Mouse (Mus musculus) limb, embryonic 14.5 days (tissue): ENCODE results near the gene Pdia2. TPM values are rescaled to one million over a fixed set of nuclear protein-coding genes. Genes with fewer than 3 reads are reported as not detected.
"Not testable (repeated sequence)": the region's sequence is repeated elsewhere in the genome, so short reads cannot be mapped to it uniquely, and the experiment has no call there.

Experiments used
- ATAC-seq: fragments of 200-750 bp; cut with Nextera tagmentation; 2 replicates; pipeline ENCODE4 v1.8.0; 2017; ENCODE audit warnings: low read depth, moderate number of reproducible peaks, moderate TSS enrichment; ENCODE audit not compliant: low FRiP score
- DNase-seq: peaks from one replicate; pipeline ENCODE4 v3.0.0-alpha.2; 2015; ENCODE audit warnings: low spot score
- H3K27ac ChIP-seq: fragments of 300-500 bp; sonication (generic); replicated peaks from 2 replicates; pipeline ENCODE4 v1.5.1; 2014; ENCODE audit warnings: low read depth, mild to moderate bottlenecking, low read length, moderate library complexity, mixed read lengths
- H3K27me3 ChIP-seq: fragments of 300-500 bp; sonication (generic); 2 replicates; pipeline ENCODE4 v1.6.1; 2014; ENCODE audit warnings: low read length, mixed read lengths; ENCODE audit not compliant: control insufficient read depth, insufficient read depth
- H3K36me3 ChIP-seq: fragments of 300-500 bp; sonication (generic); 2 replicates; pipeline ENCODE4 v1.6.1; 2014; ENCODE audit warnings: mild to moderate bottlenecking, low read length, moderate library complexity, mixed read lengths; ENCODE audit not compliant: control insufficient read depth, insufficient read depth
- H3K4me1 ChIP-seq: fragments of 300-500 bp; sonication (generic); 2 replicates; pipeline ENCODE4 v1.6.1; 2014; ENCODE audit warnings: antibody characterized with exemption, low read length, mixed read lengths; ENCODE audit not compliant: control insufficient read depth, insufficient read depth
- H3K4me2 ChIP-seq: fragments of 300-500 bp; sonication (generic); replicated peaks from 2 replicates; pipeline ENCODE4 v1.6.1; 2014; ENCODE audit warnings: low read depth, mild to moderate bottlenecking, low read length, moderate library complexity; ENCODE audit not compliant: severe bottlenecking
- H3K4me3 ChIP-seq: fragments of 300-500 bp; sonication (generic); replicated peaks from 2 replicates; pipeline ENCODE4 v1.5.1; 2014; ENCODE audit warnings: low read length
- H3K9ac ChIP-seq: fragments of 300-500 bp; sonication (generic); 2 replicates; pipeline ENCODE4 v1.6.1; 2014; ENCODE audit warnings: mild to moderate bottlenecking, low read depth, low read length, moderate library complexity; ENCODE audit not compliant: severe bottlenecking
- H3K9me3 ChIP-seq: fragments of 300-500 bp; sonication (generic); 2 replicates; pipeline ENCODE4 v1.6.1; 2016; ENCODE audit warnings: low read length; ENCODE audit not compliant: control insufficient read depth
- POLR2A ChIP-seq: fragments of 200-500 bp; IDR thresholded peaks from 2 replicates; pipeline ENCODE4 v1.8.0; 2012; ENCODE audit warnings: inconsistent platforms, mild to moderate bottlenecking, moderate library complexity, borderline replicate concordance; ENCODE audit not compliant: insufficient read depth, insufficient read length; ENCODE audit errors: extremely low read depth
- WGBS: fragments of 180-500 bp; shearing (Covaris S2); extraction: QIAGEN DNeasy Blood & Tissue Kit; methylation state at CpG from one replicate; pipeline ENCODE4 v1.1.7; 2014; 5-methylcytosine and 5-hydroxymethylcytosine counted together
- polyA plus RNA-seq, 2 experiments: library from polyadenylated mRNA; depleted of rRNA in 1 of 2; stranded (reverse) in 1 of 2; unstranded in 1 of 2; fragments of >200 nt; fragmentation: Nextera tagmentation in 1 of 2; extraction: Ambion mirVana in 1 of 2; gene quantifications; 2 replicates each; pipeline versions ENCODE4 v1.2.1 to v1.2.3; 2012 to 2014

Gene Pdia2
- polyA plus RNA-seq, 2 experiments, result 0.33 to 0.34 TPM

DNA sequence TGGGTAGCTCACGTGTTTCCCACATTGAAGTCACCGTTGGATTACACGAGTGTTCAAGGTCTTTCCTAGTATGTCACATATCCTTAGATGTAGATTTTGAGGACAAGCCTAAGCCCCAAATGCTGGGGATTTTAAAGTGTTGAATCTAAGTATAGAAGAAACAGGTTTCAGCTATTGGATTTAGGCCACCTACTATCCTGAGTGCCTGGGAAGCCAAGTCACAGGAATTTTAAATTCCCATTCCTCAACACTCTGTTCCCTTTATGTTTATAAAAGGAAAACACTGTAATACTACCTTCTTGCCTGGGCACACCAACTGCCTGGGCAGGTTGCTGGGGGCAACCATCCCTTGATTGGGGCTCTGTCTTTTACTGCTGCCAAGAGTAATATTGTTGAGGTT is 17.7 kb downstream of the Pdia2 start:
- Histone ChIP-seq H3K4me2 (no peak overlapping the region), H3K27me3 (no peaks in the 10 kb centered on the region), H3K4me3 (no peak overlapping the region), H3K9me3 (no peaks in the 10 kb centered on the region), H3K36me3 (peaks cover 50% of the 10 kb centered on the region), H3K4me1 (no peaks in the 10 kb centered on the region), H3K9ac (no peak overlapping the region), H3K27ac (no peak overlapping the region)
- 94% methylated on average over 3 of the region's 3 CpGs for WGBS
- no peak for TF ChIP-seq POLR2A
- no peak for DNase-seq
- no peak for ATAC-seq

DNA sequence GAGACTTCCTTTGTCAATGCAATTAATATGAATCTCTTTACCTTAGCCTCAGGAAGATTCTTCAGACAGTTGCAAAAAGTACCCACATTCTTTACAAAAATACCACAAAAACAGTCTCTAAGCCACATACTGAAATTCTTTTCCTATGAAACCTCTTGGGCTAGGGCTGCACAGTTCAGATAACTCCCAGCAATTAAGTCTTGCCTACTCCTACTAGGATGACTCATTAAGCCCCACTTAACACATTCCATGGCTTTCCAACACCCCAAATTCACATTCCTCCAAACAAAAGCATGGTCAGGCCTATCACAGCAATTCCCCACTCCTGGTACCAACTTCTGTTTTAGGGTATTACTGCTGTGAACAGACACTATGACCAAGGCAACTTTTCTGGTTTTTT is 20.3 kb downstream of the Pdia2 start:
- no peak for DNase-seq
- Histone ChIP-seq H3K4me2 (no peak overlapping the region), H3K9ac (no peak overlapping the region), H3K4me3 (no peak overlapping the region), H3K9me3 (no peaks in the 10 kb centered on the region), H3K27ac (no peak overlapping the region), H3K4me1 (no peaks in the 10 kb centered on the region), H3K36me3 (peaks cover 48% of the 10 kb centered on the region), H3K27me3 (no peaks in the 10 kb centered on the region)
- no peak for ATAC-seq
- no peak for TF ChIP-seq POLR2A

DNA sequence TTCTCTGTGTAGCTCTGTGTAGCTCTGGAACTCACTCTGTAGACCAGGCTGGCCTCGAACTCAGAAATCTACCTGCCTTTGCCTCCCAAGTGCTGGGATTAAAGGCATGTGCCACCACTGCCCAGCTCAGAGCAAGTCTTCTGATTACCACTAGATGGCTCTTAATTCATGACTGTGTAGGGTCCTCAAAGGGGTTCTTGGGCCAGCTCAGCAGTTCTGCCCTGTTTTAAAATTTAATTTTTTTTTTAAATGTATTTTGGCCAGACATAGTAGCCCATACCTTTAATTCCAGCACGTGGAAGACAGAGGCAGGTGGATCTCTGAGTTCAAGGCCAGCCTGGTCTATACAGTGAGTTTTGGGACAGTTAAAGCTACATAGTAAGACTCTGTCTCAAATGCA is 23.6 kb downstream of the Pdia2 start:
- H3K27ac ChIP-seq, H3K9ac ChIP-seq, H3K9me3 ChIP-seq, ATAC-seq, H3K4me1 ChIP-seq, DNase-seq, H3K4me2 ChIP-seq, H3K27me3 ChIP-seq, H3K4me3 ChIP-seq: not testable (repeated sequence)
- 85% methylated on average over 2 of the region's 2 CpGs for WGBS
- H3K36me3 ChIP-seq, result peaks cover 33% of the 10 kb centered on the region

DNA sequence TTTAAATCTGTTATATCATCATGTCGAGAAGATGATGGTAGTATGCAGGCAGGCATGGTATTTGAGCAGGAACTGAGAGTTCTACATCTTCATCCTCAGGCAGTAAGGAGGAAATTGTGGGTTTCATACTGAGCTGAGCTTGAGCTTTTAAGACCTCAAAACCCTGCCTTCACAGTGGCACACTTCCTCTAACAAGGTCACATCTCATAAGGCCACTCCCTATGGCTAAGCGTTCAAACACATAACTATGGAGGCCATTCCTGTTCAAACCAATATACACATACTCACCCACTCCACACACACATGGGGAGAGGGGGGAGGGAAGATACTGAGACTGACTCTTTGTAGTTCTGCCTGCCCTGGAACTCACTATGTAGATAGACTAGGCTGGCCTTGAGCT is 30.8 kb downstream of the Pdia2 start:
- ATAC-seq, result no peak

DNA sequence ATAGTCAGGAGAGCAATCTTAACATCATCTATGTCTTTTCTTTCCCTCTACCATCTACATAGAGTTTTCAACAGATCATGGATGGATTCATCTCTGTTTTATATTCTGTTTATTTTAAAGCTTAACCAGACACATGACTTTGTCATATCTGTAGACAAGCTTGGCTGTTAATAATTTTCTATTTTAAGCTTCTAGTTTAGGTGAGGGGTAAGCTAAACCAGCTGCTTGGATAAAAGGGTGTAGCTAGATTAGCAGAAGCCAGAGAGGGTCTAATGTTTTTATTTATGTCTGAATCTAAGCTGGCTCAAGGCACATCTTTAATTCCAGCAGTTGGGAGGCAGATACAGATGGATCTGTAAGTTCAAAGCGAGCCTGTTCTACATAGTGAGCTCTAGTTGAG is 36.2 kb downstream of the Pdia2 start:
- no peak overlapping the region for H3K4me3 ChIP-seq
- H3K4me2 ChIP-seq, result no peak overlapping the region
- H3K36me3 ChIP-seq, result peaks cover 11% of the 10 kb centered on the region
- 94% methylated on average over 1 of the region's 1 CpGs for WGBS
- no peaks in the 10 kb centered on the region for H3K27me3 ChIP-seq
- H3K9me3 ChIP-seq, result no peaks in the 10 kb centered on the region
- ATAC-seq (no peak), DNase-seq (no peak)
- no peak overlapping the region for H3K9ac ChIP-seq
- no peaks in the 10 kb centered on the region for H3K4me1 ChIP-seq
- H3K27ac ChIP-seq, result no peak overlapping the region
- no peak for TF ChIP-seq POLR2A

More for the DNA sequence above, 30.8 kb downstream of the Pdia2 start:
- 76% methylated on average over 2 of the region's 2 CpGs for WGBS
- no peak overlapping the region for H3K4me3 ChIP-seq
- H3K27me3 ChIP-seq, result no peaks in the 10 kb centered on the region
- H3K9me3 ChIP-seq, result no peaks in the 10 kb centered on the region
- no peak overlapping the region for H3K9ac ChIP-seq
- TF ChIP-seq POLR2A, result no peak
- H3K36me3 ChIP-seq, result peaks cover 13% of the 10 kb centered on the region
- no peak for DNase-seq
- no peak overlapping the region for H3K27ac ChIP-seq
- H3K4me2 ChIP-seq, result no peak overlapping the region
- no peaks in the 10 kb centered on the region for H3K4me1 ChIP-seq
